Mouse (Mus musculus): ENCODE data around the gene Prkg2. TPM values are rescaled to one million over a fixed set of nuclear protein-coding genes. Genes with fewer than 3 reads are reported as not detected.

The Prkg2 gene
- polyA plus RNA-seq (2016; fragmentation: Nextera tagmentation; extraction: Ambion mirVana): 1.3 and 1.6 TPM in 2 replicates

GRCm38 (mm10) chr5:99036596-99037441, at the start of gene Prkg2:
Gene Prkg2 (minus strand): TSS chr5:99037351.
- Histone ChIP-seq H3K36me3 (no peaks in the 10 kb centered on the region), H3K27ac (peak within 1 kb of the TSS; percentile 87)
- under 1% methylated on average over 94 of the region's 94 CpGs for WGBS

GRCm38 (mm10) chr5:99083955-99084354, 46.8 kb upstream of the Prkg2 start:
- H3K4me1 ChIP-seq (replicated peaks): peaks cover 6% of the 10 kb centered on the region
- no peaks in the 10 kb centered on the region for H3K36me3 ChIP-seq
- no peaks in the 10 kb centered on the region for H3K9me3 ChIP-seq
- no peak overlapping the region for H3K4me3 ChIP-seq
- no peaks in the 10 kb centered on the region for H3K27me3 ChIP-seq (ENCODE audit: insufficient read depth, poor library complexity, severe bottlenecking)
- WGBS: 28% methylated on average over 5 of the region's 5 CpGs
- no peak overlapping the region for H3K27ac ChIP-seq
- no peak for DNase-seq (ENCODE audit: low spot score)

More at GRCm38 (mm10) chr5:99036596-99037441, at the start of gene Prkg2:
- H3K9me3 ChIP-seq: no peaks in the 10 kb centered on the region
- H3K4me3 ChIP-seq: peak within 1 kb of the TSS; percentile 88
- peak; percentile 62 for DNase-seq (ENCODE audit: low spot score)
- H3K27me3 ChIP-seq (ENCODE audit: insufficient read depth, poor library complexity, severe bottlenecking): peaks cover 47% of the 10 kb centered on the region
- H3K4me1 ChIP-seq (replicated peaks): peaks cover 22% of the 10 kb centered on the region

DNA sequence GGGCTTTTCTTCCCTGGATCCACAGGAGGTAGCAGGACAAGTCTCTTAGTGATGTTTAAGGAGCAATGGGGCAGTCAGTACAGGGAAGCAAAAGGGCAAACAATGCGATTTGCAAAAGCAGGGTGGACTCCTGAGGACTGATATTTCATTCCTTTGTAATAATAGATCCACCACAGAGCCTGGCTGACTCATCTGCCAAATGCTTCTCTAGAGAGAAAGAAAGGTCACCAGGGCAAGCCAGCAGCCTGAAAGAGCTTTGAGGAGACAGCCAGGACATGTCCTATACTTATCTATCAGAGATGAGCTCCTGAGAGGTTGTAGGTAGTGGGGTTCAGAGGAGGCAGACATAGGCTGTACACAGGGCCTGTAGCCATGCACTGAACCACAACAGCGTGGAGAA, 41.2 kb upstream of the Prkg2 start:
- Histone ChIP-seq H3K36me3 (no peaks in the 10 kb centered on the region), H3K4me1 (replicated peaks) (peaks cover 14% of the 10 kb centered on the region; the same call in 1 of the 2 replicates), H3K27ac (no peak overlapping the region), H3K27me3 (ENCODE audit: insufficient read depth, poor library complexity, severe bottlenecking) (no peaks in the 10 kb centered on the region), H3K9me3 (no peaks in the 10 kb centered on the region), H3K4me3 (no peak overlapping the region)
- DNase-seq (ENCODE audit: low spot score): no peak
- WGBS: 43% methylated on average over 2 of the region's 2 CpGs

DNA sequence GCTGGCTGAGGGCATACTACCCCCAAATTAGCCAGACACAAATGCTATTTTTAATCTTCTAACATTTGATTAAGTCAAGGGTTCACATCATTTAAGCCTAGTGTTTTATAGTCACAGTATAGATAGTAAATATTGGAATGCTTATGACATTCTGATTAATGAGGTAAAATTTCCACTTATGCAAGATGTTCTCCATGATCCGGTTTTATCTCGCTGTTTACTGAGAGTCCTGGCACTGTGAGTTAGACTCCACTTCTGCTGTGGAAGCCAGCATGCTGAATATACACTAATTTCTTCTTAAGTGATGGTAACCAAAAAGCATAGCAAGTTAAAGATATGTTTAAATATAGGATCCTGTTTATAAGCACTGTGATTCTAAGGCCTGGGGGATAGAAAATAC, 31.2 kb upstream of the Prkg2 start:
- Histone ChIP-seq H3K4me3 (no peak overlapping the region), H3K9me3 (no peaks in the 10 kb centered on the region), H3K4me1 (replicated peaks) (no peaks in the 10 kb centered on the region), H3K27me3 (ENCODE audit: insufficient read depth, poor library complexity, severe bottlenecking) (no peaks in the 10 kb centered on the region), H3K27ac (no peak overlapping the region), H3K36me3 (no peaks in the 10 kb centered on the region)
- DNase-seq (ENCODE audit: low spot score): no peak
- WGBS: 94% methylated on average over 2 of the region's 2 CpGs

GRCm38 (mm10) chr5:99062582-99062981, 25.4 kb upstream of the Prkg2 start:
- no peaks in the 10 kb centered on the region for H3K9me3 ChIP-seq
- no peaks in the 10 kb centered on the region for H3K4me1 ChIP-seq (replicated peaks)
- no peaks in the 10 kb centered on the region for H3K27me3 ChIP-seq (ENCODE audit: insufficient read depth, poor library complexity, severe bottlenecking)
- no peaks in the 10 kb centered on the region for H3K36me3 ChIP-seq
- H3K27ac ChIP-seq: no peak overlapping the region
- DNase-seq (ENCODE audit: low spot score): no peak
- no peak overlapping the region for H3K4me3 ChIP-seq

- Histone ChIP-seq H3K36me3 (no peaks in the 10 kb centered on the region), H3K4me3 (no peak overlapping the region), H3K27ac (no peak overlapping the region), H3K9me3 (no peaks in the 10 kb centered on the region), H3K27me3 (ENCODE audit: insufficient read depth, poor library complexity, severe bottlenecking) (peaks cover 47% of the 10 kb centered on the region), H3K4me1 (replicated peaks) (peaks cover 22% of the 10 kb centered on the region)
- 90% methylated on average over 6 of the region's 6 CpGs for WGBS
- no peak for DNase-seq (ENCODE audit: low spot score)
Observed at GRCm38 (mm10) chr5:99039021-99039420, 1.9 kb upstream of the Prkg2 start.

- WGBS: 3% methylated on average over 9 of the region's 9 CpGs
- H3K27me3 ChIP-seq (ENCODE audit: insufficient read depth, poor library complexity, severe bottlenecking): peaks cover 47% of the 10 kb centered on the region
- peak overlapping the region; percentile 88 for H3K4me3 ChIP-seq
- peaks cover 22% of the 10 kb centered on the region for H3K4me1 ChIP-seq (replicated peaks)
- no peaks in the 10 kb centered on the region for H3K36me3 ChIP-seq
- peak overlapping the region; percentile 87 for H3K27ac ChIP-seq
- no peaks in the 10 kb centered on the region for H3K9me3 ChIP-seq
- no peak for DNase-seq (ENCODE audit: low spot score)
Observed at GRCm38 (mm10) chr5:99037442-99037811, 276 bp upstream of the Prkg2 start.

DNA sequence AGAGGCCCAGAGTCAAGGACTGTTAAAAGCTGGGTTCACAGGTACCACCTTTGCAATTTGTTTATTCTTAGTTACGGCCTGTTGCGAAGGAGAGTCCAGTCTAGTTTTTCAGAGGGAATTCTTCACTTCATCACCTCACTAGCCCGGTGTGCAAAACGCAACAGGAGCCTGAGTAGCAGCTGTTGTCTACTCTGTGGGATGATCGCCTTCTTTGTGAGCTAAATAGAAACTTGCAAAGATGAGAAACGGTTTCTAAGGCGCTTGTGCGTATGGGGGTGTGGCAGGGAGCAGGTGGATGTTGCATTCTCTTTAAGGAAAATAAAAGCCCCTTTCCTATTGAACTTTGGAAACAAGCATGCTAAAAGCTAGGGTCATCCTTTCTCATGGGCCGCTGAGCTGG, 1.2 kb downstream of the Prkg2 start:
- no peak for DNase-seq (ENCODE audit: low spot score)
- 44% methylated on average over 9 of the region's 9 CpGs for WGBS
- Histone ChIP-seq H3K4me1 (replicated peaks) (peaks cover 22% of the 10 kb centered on the region), H3K27me3 (ENCODE audit: insufficient read depth, poor library complexity, severe bottlenecking) (peaks cover 47% of the 10 kb centered on the region), H3K27ac (peak overlapping the region; percentile 87; the same call in 1 of the 2 replicates), H3K4me3 (peak overlapping the region; percentile 88), H3K9me3 (0 out of 2 replicates have a peak, but pooled peaks cover 3% of the 10 kb centered on the region), H3K36me3 (no peaks in the 10 kb centered on the region)

- Histone ChIP-seq H3K27ac (no peak overlapping the region), H3K36me3 (no peaks in the 10 kb centered on the region), H3K27me3 (ENCODE audit: insufficient read depth, poor library complexity, severe bottlenecking) (peaks cover 25% of the 10 kb centered on the region), H3K4me1 (replicated peaks) (peaks cover 10% of the 10 kb centered on the region), H3K9me3 (0 out of 2 replicates have a peak, but pooled peaks cover 4% of the 10 kb centered on the region), H3K4me3 (no peak overlapping the region)
- 76% methylated on average over 6 of the region's 6 CpGs for WGBS
- DNase-seq (ENCODE audit: low spot score): no peak
Observed at GRCm38 (mm10) chr5:99031551-99032149, 5.5 kb downstream of the Prkg2 start.

GRCm38 (mm10) chr5:99026343-99026742, 10.8 kb downstream of the Prkg2 start:
- H3K4me3 ChIP-seq: no peak overlapping the region
- 74% methylated on average over 3 of the region's 3 CpGs for WGBS
- H3K27me3 ChIP-seq (ENCODE audit: insufficient read depth, poor library complexity, severe bottlenecking): no peaks in the 10 kb centered on the region
- no peaks in the 10 kb centered on the region for H3K36me3 ChIP-seq
- 0 out of 2 replicates have a peak, but pooled peaks cover 4% of the 10 kb centered on the region for H3K9me3 ChIP-seq
- DNase-seq (ENCODE audit: low spot score): no peak
- no peaks in the 10 kb centered on the region for H3K4me1 ChIP-seq (replicated peaks)
- H3K27ac ChIP-seq: no peak overlapping the region

- no peaks in the 10 kb centered on the region for H3K4me1 ChIP-seq (replicated peaks)
- no peaks in the 10 kb centered on the region for H3K9me3 ChIP-seq
- no peak overlapping the region for H3K27ac ChIP-seq
- DNase-seq (ENCODE audit: low spot score): no peak
- H3K27me3 ChIP-seq (ENCODE audit: insufficient read depth, poor library complexity, severe bottlenecking): no peaks in the 10 kb centered on the region
- 89% methylated on average over 6 of the region's 6 CpGs for WGBS
- no peaks in the 10 kb centered on the region for H3K36me3 ChIP-seq
- no peak overlapping the region for H3K4me3 ChIP-seq
Observed at GRCm38 (mm10) chr5:99019709-99020108, 17.4 kb downstream of the Prkg2 start.

GRCm38 (mm10) chr5:99015140-99015539, 22.0 kb downstream of the Prkg2 start:
- WGBS: 79% methylated on average over 3 of the region's 3 CpGs
- no peak for DNase-seq (ENCODE audit: low spot score)
- Histone ChIP-seq H3K4me3 (no peak overlapping the region), H3K27me3 (ENCODE audit: insufficient read depth, poor library complexity, severe bottlenecking) (no peaks in the 10 kb centered on the region), H3K27ac (no peak overlapping the region), H3K4me1 (replicated peaks) (no peaks in the 10 kb centered on the region), H3K9me3 (no peaks in the 10 kb centered on the region), H3K36me3 (no peaks in the 10 kb centered on the region)

- no peak for DNase-seq (ENCODE audit: low spot score)
- H3K36me3 ChIP-seq: no peaks in the 10 kb centered on the region
- no peaks in the 10 kb centered on the region for H3K27me3 ChIP-seq (ENCODE audit: insufficient read depth, poor library complexity, severe bottlenecking)
- 90% methylated on average over 14 of the region's 14 CpGs for WGBS
- H3K4me1 ChIP-seq (replicated peaks): no peaks in the 10 kb centered on the region
- no peaks in the 10 kb centered on the region for H3K9me3 ChIP-seq
- H3K27ac ChIP-seq: no peak overlapping the region
- H3K4me3 ChIP-seq: no peak overlapping the region
Observed at GRCm38 (mm10) chr5:99010448-99011151, 26.6 kb downstream of the Prkg2 start.
